ENCODE assay signal across 1 mouse cellular context in the genomic region with DNA sequence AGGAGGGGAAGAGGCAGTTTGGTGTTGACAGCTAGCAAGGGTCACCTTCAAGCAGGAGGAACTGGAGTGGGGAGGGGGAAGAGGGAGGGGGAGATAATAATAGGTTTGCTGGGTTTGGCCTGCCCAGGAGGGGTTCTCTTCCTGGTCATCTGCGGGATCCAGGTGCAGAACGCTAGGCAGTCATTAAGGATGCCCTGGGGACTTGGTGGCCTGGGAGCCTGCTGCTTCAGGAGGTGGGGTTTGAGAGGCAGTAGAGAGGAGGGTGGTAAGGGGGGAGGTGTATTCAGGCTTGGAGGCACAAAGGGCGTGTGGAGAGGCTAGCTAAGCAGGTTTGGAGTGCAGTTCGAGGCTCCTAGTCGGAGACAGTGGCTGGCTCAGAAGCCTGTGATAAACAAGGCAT.
TF ChIP-seq lines count a peak whose summit lies in the region.

No protein-coding gene starts in this region.

TF ChIP-seq in CH12.LX, 34 proteins besides CTCF, POLR2A, EP300 and RAD21 (continued from another document):
- TF ChIP-seq MXI1 (IDR thresholded peaks at IDR 0.05; ENCODE audit: low read depth, low read length) (no peak), CHD1 (IDR thresholded peaks at IDR 0.05; ENCODE audit: low read depth, low read length) (no peak), JUND (conservative IDR thresholded peaks at IDR 0.05; ENCODE audit: low read depth, low read length) (no peak), CHD2 (IDR thresholded peaks at IDR 0.05; ENCODE audit: low read length) (no peak), NELFE (IDR thresholded peaks at IDR 0.05; ENCODE audit: low read depth, low read length) (no peak), ELF1 (IDR thresholded peaks at IDR 0.05; ENCODE audit: low read depth, low read length) (no peak)
